Mouse (Mus musculus) MEL (cell line): ENCODE measurements at regions not wholly inside any gene's neighbourhood (a gene's known extent, or its start where the extent isn't known, plus 50 kb on each side); places are given as distances from the start of the nearest gene placed in this dataset.

ENCODE experiments used
- DNase-seq: peaks from one replicate; pipeline ENCODE4 v3.0.0; 2011; ENCODE audit warnings: low read depth, low spot score
- H3K27ac ChIP-seq: 2 replicates; pipeline ENCODE4 v1.5.1; 2012; ENCODE audit warnings: low read depth, mild to moderate bottlenecking, control low read depth, low read length, moderate library complexity; ENCODE audit not compliant: control insufficient read depth
- H3K27me3 ChIP-seq, 2 experiments: fragments of 150-350 bp in 1 of 2; sonication (generic) in 1 of 2; 2 replicates each; pipeline ENCODE4 v1.6.1; 2012; ENCODE audit warnings: low read length in 2 of 2, mild to moderate bottlenecking in 2 of 2, improper control_type of control experiment in 1 of 2, moderate library complexity in 1 of 2; ENCODE audit not compliant: insufficient read depth in 2 of 2, control insufficient read depth in 1 of 2
- H3K36me3 ChIP-seq, 2 experiments: 2 replicates each; pipeline ENCODE4 v1.6.1; 2012 to 2014; ENCODE audit warnings: low read length in 2 of 2, improper control_type of control experiment in 1 of 2, inconsistent platforms in 1 of 2, mild to moderate bottlenecking in 1 of 2; ENCODE audit not compliant: insufficient read depth in 2 of 2, control insufficient read depth in 1 of 2
- H3K4me1 ChIP-seq, 2 experiments: fragments of 150-350 bp in 1 of 2; sonication (generic) in 1 of 2; 2 replicates each; pipeline ENCODE4 v1.6.1; 2012; ENCODE audit warnings: low read length in 2 of 2, improper control_type of control experiment in 1 of 2, mild to moderate bottlenecking in 1 of 2; ENCODE audit not compliant: insufficient read depth in 2 of 2, control insufficient read depth in 1 of 2
- H3K4me3 ChIP-seq, 2 experiments: fragments of 150-350 bp in 1 of 2; sonication (generic) in 1 of 2; 2 replicates each; pipeline ENCODE4 v1.5.1; 2012; ENCODE audit warnings: low read depth in 2 of 2, low read length in 2 of 2, mild to moderate bottlenecking in 2 of 2, moderate library complexity in 2 of 2, control low read depth in 1 of 2, improper control_type of control experiment in 1 of 2; ENCODE audit not compliant: control insufficient read depth in 1 of 2, insufficient read depth in 1 of 2
- H3K79me2 ChIP-seq: 2 replicates; pipeline ENCODE4 v1.6.1; 2012; ENCODE audit warnings: mild to moderate bottlenecking, low read length, moderate library complexity; ENCODE audit not compliant: control insufficient read depth, poor library complexity, insufficient read depth
- H3K9ac ChIP-seq: 2 replicates; pipeline ENCODE4 v1.6.1; 2012; ENCODE audit warnings: low read depth, mild to moderate bottlenecking, control low read depth, low read length, moderate library complexity; ENCODE audit not compliant: control insufficient read depth, poor library complexity, severe bottlenecking
- H3K9me3 ChIP-seq: fragments of 150-350 bp; sonication (generic); replicated peaks from 2 replicates; pipeline ENCODE4 v1.6.1; 2012; ENCODE audit warnings: mild to moderate bottlenecking, low read length, improper control_type of control experiment, moderate library complexity; ENCODE audit not compliant: insufficient read depth
- ELF1 ChIP-seq: IDR thresholded peaks from 2 replicates; pipeline ENCODE4 v1.6.1; 2014; ENCODE audit warnings: low read depth, mild to moderate bottlenecking, inconsistent platforms, low read length, improper control_type of control experiment, moderate library complexity
- EP300 ChIP-seq, 2 experiments: IDR thresholded peaks; 2 replicates each; pipeline ENCODE4 v1.6.1; 2011; ENCODE audit warnings: improper control_type of control experiment in 2 of 2, low read length in 2 of 2, low read depth in 1 of 2, mild to moderate bottlenecking in 1 of 2
- ETS1 ChIP-seq: IDR thresholded peaks from 2 replicates; pipeline ENCODE4 v1.6.1; 2012; ENCODE audit warnings: low read depth, mild to moderate bottlenecking, inconsistent platforms, low read length, improper control_type of control experiment, moderate library complexity
- GATA1 ChIP-seq: IDR thresholded peaks from 2 replicates; pipeline ENCODE4 v1.6.1; 2011; ENCODE audit warnings: low read depth, low read length, improper control_type of control experiment
- MAX ChIP-seq: IDR thresholded peaks from 2 replicates; pipeline ENCODE4 v1.6.1; 2011; ENCODE audit warnings: low read length, improper control_type of control experiment
- MAZ ChIP-seq: IDR thresholded peaks from 2 replicates; pipeline ENCODE4 v1.6.1; 2012; ENCODE audit warnings: low read depth, mild to moderate bottlenecking, inconsistent platforms, low read length, improper control_type of control experiment
- RAD21 ChIP-seq: IDR thresholded peaks from 2 replicates; pipeline ENCODE4 v1.6.1; 2011; ENCODE audit warnings: mild to moderate bottlenecking, low read depth, low read length, improper control_type of control experiment
- SIN3A ChIP-seq: IDR thresholded peaks from 2 replicates; pipeline ENCODE4 v1.6.1; 2012; ENCODE audit warnings: low read length, improper control_type of control experiment, inconsistent platforms

GRCm38 (mm10) chr15:28746603-28747002 is 543.1 kb downstream of the Dnah5 start:
- no peaks in the 10 kb centered on the region for H3K27me3 ChIP-seq
- peaks cover 3 to 9% of the 10 kb centered on the region in 2 experiments; a peak in 3 of 4 replicates for H3K4me1 ChIP-seq
- H3K9ac ChIP-seq = no peak overlapping the region

GRCm38 (mm10) chr15:28758736-28759135 is 555.2 kb downstream of the Dnah5 start:
- Histone ChIP-seq H3K27ac (no peak overlapping the region), H3K36me3 (no peaks in the 10 kb centered on the region), H3K27me3 (no peaks in the 10 kb centered on the region), H3K4me1 (no peaks in the 10 kb centered on the region), H3K4me3 (no peak overlapping the region), H3K9me3 (no peaks in the 10 kb centered on the region), H3K9ac (no peak overlapping the region), H3K79me2 (no peaks in the 10 kb centered on the region)
- DNase-seq = no peak
- TF ChIP-seq ELF1 (no peak), RAD21 (no peak), ETS1 (no peak)

More at GRCm38 (mm10) chr15:28746603-28747002, 543.1 kb downstream of the Dnah5 start:
- Histone ChIP-seq H3K27ac (no peak overlapping the region), H3K9me3 (no peaks in the 10 kb centered on the region), H3K36me3 (peaks cover 0 to 16% of the 10 kb centered on the region in 2 experiments; a peak in 2 of 4 replicates), H3K4me3 (no peak overlapping the region), H3K79me2 (no peaks in the 10 kb centered on the region)
- DNase-seq = peak; percentile 16
- peak; percentile 35; the same call in 1 of the 2 replicates for TF ChIP-seq GATA1
- TF ChIP-seq MAX = no peak
- TF ChIP-seq ETS1 = 0 out of 2 replicates have a peak, but pooled peaks have one; percentile 28
- 0 out of 2 replicates have a peak, but pooled peaks have one; percentile 32 for TF ChIP-seq SIN3A
- no peak for TF ChIP-seq MAZ
- TF ChIP-seq EP300 (IDR thresholded peaks at IDR 0.05; ENCODE audit: low read depth in 1 of 2, low read length in 2 of 2) = peak in 1 of 2 experiments; percentile 48; a peak in 1 of 4 replicates
